Mouse (Mus musculus): ENCODE results near the gene Ncoa6.

The Ncoa6 gene

GRCm38 (mm10) chr2:155442916-155443315 is 30.8 kb downstream of the Ncoa6 start:
- DNase-seq (ENCODE audit: low read depth, low spot score), result no peak

DNA sequence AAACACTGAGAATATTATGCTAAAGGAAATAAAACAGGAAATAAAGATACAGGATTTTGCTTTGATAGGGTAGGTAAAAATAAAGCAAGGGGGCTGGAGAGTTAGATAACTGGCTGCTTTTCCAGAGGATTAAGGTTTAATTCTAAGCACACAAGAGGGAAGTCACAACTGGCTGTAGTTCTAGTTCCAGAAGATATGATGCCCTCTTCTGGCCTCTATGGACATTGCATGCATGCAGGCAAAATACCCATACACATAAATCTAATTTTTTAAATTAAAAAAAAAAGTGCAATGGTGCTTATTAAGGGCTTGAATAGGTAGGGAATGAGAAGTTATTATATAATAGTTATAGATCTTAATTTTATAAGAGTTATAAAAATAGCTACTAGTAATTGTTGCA is 37.2 kb downstream of the Ncoa6 start:
- DNase-seq (ENCODE audit: low read depth, low spot score), result no peak

DNA sequence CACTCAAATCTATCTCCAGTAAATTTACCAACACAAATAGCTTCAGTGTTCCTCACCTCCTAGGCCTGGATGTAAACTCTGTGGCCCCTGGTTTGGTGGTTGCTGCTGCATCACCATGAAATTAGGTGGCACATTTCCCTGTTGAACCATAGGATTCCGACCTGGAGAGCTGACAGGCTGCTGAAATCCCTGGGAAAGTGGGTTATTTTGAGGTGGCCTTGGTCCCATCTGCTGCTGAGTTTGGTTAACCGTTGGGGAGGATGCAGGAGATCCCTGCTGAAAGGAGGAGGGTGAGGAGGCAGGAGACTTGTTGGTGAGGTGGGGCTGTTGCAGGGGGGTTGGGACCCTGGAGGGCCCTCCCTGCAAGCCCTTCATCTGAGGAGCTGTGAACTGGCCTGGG is 52.8 kb downstream of the Ncoa6 start:
- DNase-seq (ENCODE audit: low read depth, low spot score), result no peak

DNA sequence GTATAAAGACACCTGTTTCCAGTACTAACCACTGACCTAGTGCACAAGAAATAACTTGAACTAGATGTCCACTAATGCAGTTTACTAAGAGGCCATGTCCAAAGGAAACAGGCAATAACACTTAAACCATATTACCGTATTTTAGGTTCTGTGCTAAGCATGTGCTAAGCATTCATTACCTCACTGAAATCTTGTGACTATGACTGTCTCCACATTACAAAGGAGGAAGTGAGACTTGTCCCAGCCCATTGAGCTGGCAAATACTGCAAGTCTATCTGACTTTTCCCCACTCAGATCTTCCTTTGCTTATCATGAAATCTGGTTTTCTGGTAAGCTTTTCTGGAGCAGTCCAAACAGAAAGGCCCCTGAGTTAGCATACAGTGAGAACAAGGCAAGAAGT is 69.1 kb downstream of the Ncoa6 start:
- no peak for DNase-seq (ENCODE audit: low read depth, low spot score)

DNA sequence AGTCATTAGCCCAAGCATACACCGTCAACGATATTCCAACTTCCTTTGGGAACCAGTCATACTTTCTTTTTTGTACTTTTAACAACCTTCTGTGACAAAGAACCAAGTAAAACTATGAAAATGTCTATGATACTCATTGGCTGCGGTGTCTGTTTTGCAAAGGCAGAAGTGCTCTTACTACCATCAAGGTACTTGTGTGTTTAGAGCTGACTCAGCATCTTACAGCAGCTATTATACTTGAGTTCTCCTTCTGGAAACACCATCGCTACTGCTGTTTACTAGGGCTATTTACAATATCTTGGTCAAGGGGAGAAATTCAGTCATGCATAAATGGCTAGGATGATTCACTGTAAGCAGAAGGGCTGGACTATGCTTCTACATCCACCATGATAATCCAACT is 71.8 kb downstream of the Ncoa6 start:
- DNase-seq (ENCODE audit: low read depth, low spot score), result no peak

DNA sequence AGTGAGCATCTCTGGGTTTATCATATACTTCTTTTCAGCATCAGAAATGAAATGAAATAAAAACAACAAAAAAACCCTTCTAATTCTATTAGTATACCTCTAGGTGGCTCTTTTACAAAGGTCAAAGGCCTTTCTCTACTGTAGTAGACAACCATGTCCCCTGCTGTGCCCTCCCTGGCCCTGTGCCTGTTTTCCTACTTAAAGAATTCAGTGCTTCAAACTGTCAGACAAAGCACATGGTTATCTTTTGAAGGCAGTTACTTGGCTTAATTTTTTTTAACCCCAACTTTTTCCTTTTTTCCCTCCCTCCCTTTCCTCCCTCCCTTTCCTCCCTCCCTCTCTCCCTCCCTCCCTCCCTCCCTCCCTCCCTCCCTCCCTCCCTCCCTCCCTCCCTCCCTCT is 73.4 kb downstream of the Ncoa6 start:
- DNase-seq (ENCODE audit: low read depth, low spot score), result no peak

- DNase-seq (ENCODE audit: low read depth, low spot score), result no peak
Observed at GRCm38 (mm10) chr2:155394586-155394985, 79.1 kb downstream of the Ncoa6 start.

- peak; percentile 73 for DNase-seq (ENCODE audit: low read depth, low spot score)
Observed at GRCm38 (mm10) chr2:155388573-155388972, 85.1 kb downstream of the Ncoa6 start.

- no peak for DNase-seq (ENCODE audit: low read depth, low spot score)
Observed at GRCm38 (mm10) chr2:155387052-155387451, 86.6 kb downstream of the Ncoa6 start.

DNA sequence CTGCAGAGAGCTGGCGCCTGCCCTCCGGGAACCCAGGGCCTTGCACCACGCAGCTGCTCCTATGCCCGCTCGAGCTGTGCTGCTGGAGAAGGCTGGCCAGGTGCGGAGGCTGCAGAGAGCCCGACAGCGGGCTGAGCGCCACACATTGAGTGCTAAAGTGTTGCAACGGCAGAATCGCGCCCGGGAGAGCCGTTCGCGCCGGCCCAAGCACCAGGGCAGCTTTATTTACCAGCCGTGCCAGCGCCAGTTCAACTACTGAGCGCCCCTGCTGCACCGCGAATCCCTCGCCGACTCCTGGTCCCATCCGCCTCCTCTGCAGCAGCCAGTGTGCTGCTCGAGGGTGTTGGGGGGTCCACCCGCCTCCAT is 87.2 kb downstream of the Ncoa6 start:
- DNase-seq (ENCODE audit: low read depth, low spot score), result no peak

GRCm38 (mm10) chr2:155385731-155386533 is 87.8 kb downstream of the Ncoa6 start:
- no peak for DNase-seq (ENCODE audit: low read depth, low spot score)

DNA sequence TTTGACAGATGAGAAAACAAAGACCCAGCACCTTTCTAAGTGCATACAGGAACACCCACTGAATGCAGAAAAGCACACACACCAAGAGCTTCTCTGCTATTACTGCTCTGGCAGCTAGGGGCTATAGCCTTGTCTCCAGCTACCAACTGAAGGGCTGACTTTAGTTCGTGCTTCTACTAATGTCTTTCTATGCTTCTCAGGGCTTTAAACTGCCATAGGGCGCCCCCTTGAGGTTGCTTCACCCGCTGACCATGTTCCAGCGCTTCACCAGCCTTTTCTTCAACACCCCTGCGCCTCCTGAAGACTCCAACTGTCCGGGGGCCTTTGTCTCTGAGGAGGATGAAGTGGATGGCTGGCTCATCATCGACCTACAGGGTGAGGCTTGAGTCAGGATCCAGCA is 88.6 kb downstream of the Ncoa6 start:
- DNase-seq (ENCODE audit: low read depth, low spot score), result peak; percentile 77

- peak; percentile 92 for DNase-seq (ENCODE audit: low read depth, low spot score)
Observed at GRCm38 (mm10) chr2:155382791-155383438, 90.8 kb downstream of the Ncoa6 start.

DNA sequence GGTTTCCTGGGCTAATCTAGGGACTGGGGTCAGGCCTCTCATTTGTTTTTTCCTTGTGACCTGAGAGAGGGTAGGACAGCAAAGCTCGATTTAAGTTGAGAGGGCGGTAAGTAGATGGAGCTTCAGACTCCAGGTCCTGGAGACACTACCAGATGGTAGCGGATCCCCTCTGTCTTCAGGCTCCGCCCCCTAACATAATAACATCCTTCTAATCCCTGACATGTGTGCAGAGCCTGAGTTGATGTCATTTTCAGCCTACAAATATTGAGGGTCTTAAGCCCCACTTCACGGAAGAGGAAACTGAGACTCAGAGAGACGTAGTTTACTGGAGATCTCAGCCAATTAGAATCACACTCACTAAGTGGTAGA is 91.4 kb downstream of the Ncoa6 start:
- DNase-seq (ENCODE audit: low read depth, low spot score), result no peak

- DNase-seq (ENCODE audit: low read depth, low spot score), result peak; percentile 98
Observed at GRCm38 (mm10) chr2:155381643-155382331, 91.9 kb downstream of the Ncoa6 start.

- DNase-seq (ENCODE audit: low read depth, low spot score), result no peak
Observed at GRCm38 (mm10) chr2:155381060-155381437, 92.6 kb downstream of the Ncoa6 start.

GRCm38 (mm10) chr2:155380261-155381059 is 93.2 kb downstream of the Ncoa6 start, which contains the start of gene Trp53inp2:
Gene Trp53inp2 (plus strand): TSS chr2:155381059.
- no peak for DNase-seq (ENCODE audit: low read depth, low spot score)

- DNase-seq (ENCODE audit: low read depth, low spot score), result no peak
Observed at GRCm38 (mm10) chr2:155376191-155376590, 97.5 kb downstream of the Ncoa6 start.

DNA sequence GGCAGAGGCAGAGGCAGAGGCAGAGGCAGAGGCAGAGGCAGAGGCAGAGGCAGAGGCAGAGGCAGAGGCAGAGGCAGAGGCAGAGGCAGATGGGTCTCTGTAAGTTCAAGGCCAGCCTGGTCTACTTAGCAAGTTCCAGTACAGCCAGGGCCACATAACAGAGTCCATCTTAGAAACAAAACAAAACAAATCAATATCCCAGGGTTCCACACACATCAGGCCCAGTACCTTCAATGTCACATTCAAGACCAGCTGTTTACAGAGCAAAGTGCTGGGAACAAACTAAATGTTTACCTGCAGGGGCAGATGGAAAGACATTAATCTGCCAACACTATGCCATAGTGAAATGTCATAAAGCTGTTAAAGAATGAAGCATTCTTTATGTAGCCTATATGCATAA is 99.2 kb downstream of the Ncoa6 start:
- DNase-seq (ENCODE audit: low read depth, low spot score), result no peak

DNA sequence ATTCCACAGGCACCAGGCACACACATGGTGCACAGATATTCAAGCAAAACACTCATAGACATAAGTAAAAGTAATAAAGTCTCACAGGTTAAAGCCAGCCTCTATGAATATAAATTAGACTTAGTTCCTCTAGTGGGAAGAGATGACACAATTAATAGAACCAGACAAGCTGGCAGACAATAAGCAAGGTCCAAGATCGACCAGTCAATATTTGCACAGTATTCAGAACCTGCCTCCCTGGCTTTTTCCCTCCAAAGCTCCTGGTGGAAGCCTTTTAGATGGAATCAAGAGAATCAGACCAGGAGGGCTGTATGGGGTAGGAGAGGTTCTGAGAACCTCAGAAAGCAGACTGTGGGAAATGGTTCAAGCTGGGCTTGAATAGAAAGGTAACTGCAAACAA is 99.8 kb downstream of the Ncoa6 start:
- DNase-seq (ENCODE audit: low read depth, low spot score), result no peak

DNA sequence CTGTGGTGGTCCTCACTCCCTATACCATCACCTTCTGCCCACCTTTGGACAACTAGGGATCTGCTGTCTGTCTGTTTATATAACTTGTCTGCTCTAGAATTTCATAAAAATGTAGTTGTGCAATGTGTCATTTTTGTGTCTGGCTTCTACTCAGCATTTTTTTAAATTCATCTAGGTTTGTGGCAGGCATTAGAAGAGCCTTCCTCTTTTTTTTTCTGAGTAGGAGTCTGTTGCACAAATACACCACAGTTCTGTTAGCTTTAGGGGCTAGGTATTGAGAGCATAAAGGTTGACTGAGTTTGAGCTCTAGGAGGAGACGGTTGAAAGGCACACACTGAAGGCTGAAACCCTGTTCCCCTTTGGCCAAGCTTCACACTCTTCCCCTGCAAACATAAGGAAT is 100.4 kb downstream of the Ncoa6 start:
- DNase-seq (ENCODE audit: low read depth, low spot score), result no peak

DNA sequence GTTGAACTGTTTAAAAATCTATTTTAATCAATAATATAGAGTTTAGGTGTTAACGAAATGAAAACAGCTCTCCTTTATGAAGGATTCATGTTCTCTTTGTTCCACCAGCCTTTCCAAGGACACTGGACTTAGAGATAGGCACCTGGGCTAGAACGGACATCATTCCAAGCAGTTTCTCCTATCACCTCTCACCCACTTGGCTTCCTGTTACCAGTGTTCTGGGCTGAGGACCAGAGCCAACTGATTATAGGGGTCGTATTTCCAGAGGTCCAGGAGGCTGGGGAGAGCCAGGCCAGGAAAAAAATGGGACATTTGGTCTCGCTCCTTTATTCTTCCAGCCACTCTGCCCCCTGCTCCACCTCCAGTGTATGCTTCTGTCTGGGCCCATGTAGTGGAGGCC is 101.2 kb downstream of the Ncoa6 start:
- no peak for DNase-seq (ENCODE audit: low read depth, low spot score)
